Mouse (Mus musculus) kidney, embryonic 16.5 days (tissue): Measurements from ENCODE around the gene Ctsl. TPM values are rescaled to one million over a fixed set of nuclear protein-coding genes. Genes with fewer than 3 reads are reported as not detected.

Source experiments
- ATAC-seq: fragments of 200-750 bp; cut with Nextera tagmentation; 2 replicates; pipeline ENCODE4 v1.8.0; 2017; ENCODE audit warnings: moderate TSS enrichment; ENCODE audit not compliant: low FRiP score, low TSS enrichment
- H3K27ac ChIP-seq: fragments of 300-500 bp; sonication (generic); 2 replicates; pipeline ENCODE4 v1.5.1; 2014; ENCODE audit warnings: low read length
- H3K27me3 ChIP-seq: fragments of 300-500 bp; sonication (generic); 2 replicates; pipeline ENCODE4 v1.6.1; 2014; ENCODE audit warnings: low read length, control low read depth, mixed read lengths; ENCODE audit not compliant: insufficient read depth
- H3K36me3 ChIP-seq: fragments of 300-500 bp; sonication (generic); 2 replicates; pipeline ENCODE4 v1.6.1; 2014; ENCODE audit warnings: low read length, control low read depth, mixed read lengths; ENCODE audit not compliant: insufficient read depth
- H3K4me1 ChIP-seq: fragments of 300-500 bp; sonication (generic); 2 replicates; pipeline ENCODE4 v1.6.1; 2014; ENCODE audit warnings: low read length, control low read depth, mixed read lengths; ENCODE audit not compliant: insufficient read depth
- H3K4me2 ChIP-seq: fragments of 300-500 bp; sonication (generic); replicated peaks from 2 replicates; pipeline ENCODE4 v1.6.1; 2014; ENCODE audit warnings: low read depth, low read length
- H3K4me3 ChIP-seq: fragments of 300-500 bp; sonication (generic); 2 replicates; pipeline ENCODE4 v1.5.1; 2014; ENCODE audit warnings: mild to moderate bottlenecking, low read length
- H3K9ac ChIP-seq: fragments of 300-500 bp; sonication (generic); replicated peaks from 2 replicates; pipeline ENCODE4 v1.6.1; 2014; ENCODE audit warnings: low read length
- H3K9me3 ChIP-seq: fragments of 300-500 bp; sonication (generic); 2 replicates; pipeline ENCODE4 v1.6.1; 2016; ENCODE audit warnings: low read length, control low read depth
- WGBS: fragments of 180-500 bp; shearing (Covaris S2); extraction: QIAGEN DNeasy Blood & Tissue Kit; methylation state at CpG from one replicate; pipeline ENCODE4 v1.1.7; 2014; 5-methylcytosine and 5-hydroxymethylcytosine counted together
- polyA plus RNA-seq: library from polyadenylated mRNA; unstranded; fragments of >200 nt; fragmentation: Nextera tagmentation; extraction: Ambion mirVana; gene quantifications from 2 replicates; pipeline ENCODE4 v1.2.1, GENCODE M21; 2015

Gene Ctsl
- polyA plus RNA-seq, 1 experiment from 2014 or later, result 413 TPM

DNA sequence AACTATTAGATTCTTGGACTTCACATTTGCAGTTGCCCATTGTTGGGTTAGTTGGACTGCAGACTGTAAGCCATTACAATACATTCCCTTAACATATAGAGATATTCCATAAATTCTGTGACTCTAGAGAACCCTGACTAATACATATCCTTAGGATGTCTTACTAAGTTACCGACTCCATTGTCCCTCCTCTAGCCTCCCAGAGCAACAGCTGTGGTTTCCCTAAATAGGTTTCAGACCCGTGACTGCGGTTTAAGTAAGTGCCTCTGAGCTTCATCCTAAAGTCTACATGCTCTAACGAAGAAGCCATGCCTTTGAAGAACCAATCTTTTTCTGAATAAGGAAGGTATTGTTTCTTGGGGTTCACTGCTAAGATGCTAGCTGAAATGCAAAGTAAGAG lies 7.9 kb upstream of the Ctsl start:
- H3K4me3 ChIP-seq, result no peak overlapping the region
- H3K9ac ChIP-seq, result no peak overlapping the region
- H3K4me2 ChIP-seq, result no peak overlapping the region
- ATAC-seq, result no peak
- H3K27ac ChIP-seq, result no peak overlapping the region
- H3K9me3 ChIP-seq, result no peaks in the 10 kb centered on the region
- no peaks in the 10 kb centered on the region for H3K36me3 ChIP-seq
- H3K27me3 ChIP-seq, result no peaks in the 10 kb centered on the region
- 88% methylated on average over 4 of the region's 4 CpGs for WGBS
- H3K4me1 ChIP-seq, result no peaks in the 10 kb centered on the region

DNA sequence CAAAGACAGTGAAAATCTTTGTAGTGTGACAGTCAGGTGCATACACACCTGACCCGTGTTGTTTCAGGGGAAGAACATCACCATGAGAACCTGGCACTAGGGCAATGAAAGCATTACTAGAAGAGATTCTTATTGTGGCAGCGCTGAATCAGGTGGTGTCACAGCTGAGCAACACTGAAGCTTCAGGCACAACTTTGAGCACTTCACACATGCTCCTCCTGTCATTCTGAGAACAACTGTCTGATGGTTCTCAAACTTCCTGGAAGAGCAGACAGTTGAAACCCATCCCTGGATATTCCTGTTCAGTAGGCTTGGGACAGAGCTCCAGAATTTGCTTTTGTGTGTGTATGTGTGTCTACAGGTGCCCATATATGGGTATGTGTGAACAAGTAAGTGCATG lies 5.8 kb upstream of the Ctsl start:
- Histone ChIP-seq H3K4me1 (no peaks in the 10 kb centered on the region), H3K9ac (no peak overlapping the region), H3K4me3 (no peak overlapping the region), H3K27ac (no peak overlapping the region), H3K27me3 (no peaks in the 10 kb centered on the region), H3K36me3 (no peaks in the 10 kb centered on the region), H3K9me3 (no peaks in the 10 kb centered on the region), H3K4me2 (no peak overlapping the region)
- no peak for ATAC-seq
- 81% methylated on average over 2 of the region's 2 CpGs for WGBS

DNA sequence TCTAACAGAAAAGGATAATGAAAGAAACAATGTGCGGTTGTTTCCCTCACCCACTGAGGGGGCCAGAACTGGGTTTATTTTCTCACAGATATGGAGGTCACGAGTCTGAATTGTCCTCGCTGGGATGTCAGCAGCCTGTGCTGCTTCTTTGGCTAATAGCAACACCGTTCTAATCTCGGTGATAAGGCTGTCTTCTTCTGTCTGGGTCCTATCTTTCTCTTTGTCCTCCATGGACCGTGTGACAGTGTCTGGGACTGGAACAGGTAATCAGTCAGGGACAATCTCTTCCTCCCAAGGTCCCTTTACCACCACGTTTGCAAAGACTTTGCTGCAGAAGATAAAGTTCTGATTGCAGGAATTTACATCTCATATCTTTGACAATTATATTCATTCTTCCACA lies 4.5 kb upstream of the Ctsl start:
- Histone ChIP-seq H3K4me1 (no peaks in the 10 kb centered on the region), H3K36me3 (no peaks in the 10 kb centered on the region)
- no peak for ATAC-seq

DNA sequence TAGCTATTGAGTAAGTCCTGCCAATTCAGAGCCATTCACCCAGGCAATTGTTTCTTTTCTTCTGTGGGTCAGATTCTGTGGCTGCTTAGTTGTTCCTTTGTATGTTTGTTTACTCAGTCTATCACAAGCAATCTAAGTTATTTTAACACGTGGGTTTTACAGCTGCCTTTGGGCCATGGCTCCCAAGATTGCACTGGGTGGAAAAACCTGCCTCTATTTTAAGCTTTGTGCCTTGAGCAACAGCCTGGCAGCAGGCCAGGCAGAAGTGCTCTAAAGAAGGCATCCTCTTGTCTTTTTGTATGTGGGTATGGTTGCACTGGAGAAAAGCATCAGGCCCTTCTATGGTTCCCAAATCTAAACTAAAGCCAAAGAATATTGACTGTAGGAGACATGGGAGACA lies 3.0 kb upstream of the Ctsl start:
- WGBS, result 18% methylated on average over 1 of the region's 1 CpGs
- no peaks in the 10 kb centered on the region for H3K9me3 ChIP-seq

More for the DNA sequence above, 4.5 kb upstream of the Ctsl start:
- H3K9me3 ChIP-seq, result no peaks in the 10 kb centered on the region
- H3K4me2 ChIP-seq, result no peak overlapping the region
- H3K9ac ChIP-seq, result no peak overlapping the region
- H3K27me3 ChIP-seq, result no peaks in the 10 kb centered on the region
- 64% methylated on average over 7 of the region's 7 CpGs for WGBS
- H3K27ac ChIP-seq, result no peak overlapping the region
- H3K4me3 ChIP-seq, result no peak overlapping the region

DNA sequence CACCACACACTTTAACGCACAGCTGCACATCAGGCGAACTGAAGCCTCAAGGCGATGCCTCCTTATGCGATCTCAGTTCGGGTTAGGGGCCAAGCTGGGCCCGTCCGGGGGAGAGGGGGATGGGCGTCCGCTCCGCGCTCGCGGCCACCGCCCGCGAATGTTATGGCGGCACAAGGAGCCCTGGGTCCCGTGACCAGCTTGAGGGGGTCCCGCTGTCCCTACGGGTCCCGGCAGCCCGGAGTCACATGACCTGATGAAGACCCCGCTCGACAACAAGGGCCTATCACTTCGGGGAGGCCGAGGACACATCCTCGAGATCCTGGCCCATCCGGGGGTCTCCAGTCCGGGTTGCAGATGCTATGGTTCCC lies 901 bp downstream of the Ctsl start:
- peak overlapping the region; percentile 88 for H3K4me2 ChIP-seq
- H3K9ac ChIP-seq, result peak overlapping the region; percentile 89
- H3K27me3 ChIP-seq, result no peaks in the 10 kb centered on the region
- H3K27ac ChIP-seq, result peak overlapping the region; percentile 63
- 0% methylated on average over 29 of the region's 29 CpGs for WGBS
- H3K4me1 ChIP-seq, result peaks cover 9% of the 10 kb centered on the region
- ATAC-seq, result peak; percentile 75
- peak overlapping the region; percentile 74 for H3K4me3 ChIP-seq
- H3K9me3 ChIP-seq, result no peaks in the 10 kb centered on the region
- H3K36me3 ChIP-seq, result peaks cover 24% of the 10 kb centered on the region

More for the DNA sequence above, 3.0 kb upstream of the Ctsl start:
- Histone ChIP-seq H3K4me2 (no peak overlapping the region), H3K27ac (no peak overlapping the region), H3K36me3 (no peaks in the 10 kb centered on the region), H3K4me1 (peaks cover 6% of the 10 kb centered on the region), H3K4me3 (no peak overlapping the region), H3K27me3 (no peaks in the 10 kb centered on the region), H3K9ac (no peak overlapping the region)
- ATAC-seq, result no peak

DNA sequence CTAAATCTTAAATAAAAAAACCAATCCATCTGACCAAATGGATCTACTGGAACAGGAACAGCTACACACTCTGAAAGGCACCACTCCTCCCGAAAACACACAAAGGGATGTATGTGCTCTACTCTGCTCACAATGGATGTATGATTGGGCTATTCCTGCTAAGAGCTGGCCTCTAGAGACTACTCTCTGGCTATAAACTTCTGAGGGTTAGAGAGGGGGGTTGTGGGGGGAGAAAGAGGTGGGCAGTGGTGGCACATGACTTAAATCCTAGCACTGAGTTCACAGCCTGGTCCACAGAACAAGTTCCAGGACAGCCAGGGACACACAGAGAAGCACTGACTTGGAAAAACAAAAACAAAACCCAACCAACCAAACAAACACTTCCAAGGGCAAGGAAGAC lies 2.1 kb downstream of the Ctsl start:
- no peak for ATAC-seq
- Histone ChIP-seq H3K4me1 (peaks cover 9% of the 10 kb centered on the region), H3K27me3 (no peaks in the 10 kb centered on the region), H3K9me3 (no peaks in the 10 kb centered on the region), H3K4me2 (peak overlapping the region; percentile 88), H3K4me3 (peak overlapping the region; percentile 74), H3K36me3 (peaks cover 33% of the 10 kb centered on the region), H3K27ac (no peak overlapping the region), H3K9ac (peak overlapping the region; percentile 7; the same call in 1 of the 2 replicates)
- 89% methylated on average over 1 of the region's 1 CpGs for WGBS

DNA sequence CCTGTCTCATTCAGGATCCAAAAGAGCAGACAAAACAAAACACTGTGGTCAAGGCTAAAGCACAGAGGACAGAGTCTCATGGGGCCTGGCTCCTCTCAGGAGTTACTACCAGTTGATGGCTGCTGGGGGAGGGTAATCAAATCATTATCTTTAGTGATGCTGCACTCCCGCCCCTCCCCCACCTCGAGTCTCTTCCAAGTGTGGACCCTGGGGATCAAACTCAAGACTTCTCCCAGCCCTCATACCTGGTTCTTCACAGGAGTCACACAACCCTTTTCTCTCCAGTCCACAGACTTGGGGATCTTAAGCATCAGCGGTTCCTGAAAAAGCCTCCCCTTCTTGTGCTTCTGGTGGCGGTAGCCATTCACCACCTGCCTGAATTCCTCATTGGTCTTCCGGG lies 3.1 kb downstream of the Ctsl start:
- no peak overlapping the region for H3K9ac ChIP-seq
- peaks cover 9% of the 10 kb centered on the region for H3K4me1 ChIP-seq
- H3K36me3 ChIP-seq, result peaks cover 41% of the 10 kb centered on the region
- 88% methylated on average over 5 of the region's 5 CpGs for WGBS
- ATAC-seq, result no peak
- H3K9me3 ChIP-seq, result no peaks in the 10 kb centered on the region
- no peak overlapping the region for H3K4me3 ChIP-seq
- H3K27ac ChIP-seq, result no peak overlapping the region
- no peak overlapping the region for H3K4me2 ChIP-seq
- no peaks in the 10 kb centered on the region for H3K27me3 ChIP-seq

DNA sequence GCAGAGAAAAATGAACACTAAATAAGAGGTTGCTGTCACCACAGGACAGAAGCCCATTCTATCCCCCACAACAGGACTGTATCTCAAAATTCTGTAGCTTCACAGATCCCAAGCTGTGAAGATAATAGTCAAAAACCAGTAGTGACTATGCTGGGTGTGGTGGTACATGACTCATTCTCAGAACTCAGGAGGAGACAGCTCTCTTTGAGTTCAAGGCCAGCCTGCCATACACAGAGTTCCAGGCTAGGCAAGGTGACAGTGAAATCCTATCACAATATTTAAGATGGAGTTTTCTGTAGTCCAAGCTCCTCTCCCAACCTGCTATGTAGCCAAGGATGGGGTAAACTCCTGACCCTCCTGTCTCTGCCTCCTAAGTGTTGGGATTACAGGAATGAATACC lies 5.4 kb downstream of the Ctsl start:
- H3K27me3 ChIP-seq, result no peaks in the 10 kb centered on the region
- no peak overlapping the region for H3K4me2 ChIP-seq
- no peak overlapping the region for H3K4me3 ChIP-seq
- no peak overlapping the region for H3K9ac ChIP-seq
- H3K27ac ChIP-seq, result no peak overlapping the region
- H3K4me1 ChIP-seq, result peaks cover 9% of the 10 kb centered on the region
- H3K9me3 ChIP-seq, result no peaks in the 10 kb centered on the region
- peaks cover 43% of the 10 kb centered on the region for H3K36me3 ChIP-seq
- no peak for ATAC-seq

DNA sequence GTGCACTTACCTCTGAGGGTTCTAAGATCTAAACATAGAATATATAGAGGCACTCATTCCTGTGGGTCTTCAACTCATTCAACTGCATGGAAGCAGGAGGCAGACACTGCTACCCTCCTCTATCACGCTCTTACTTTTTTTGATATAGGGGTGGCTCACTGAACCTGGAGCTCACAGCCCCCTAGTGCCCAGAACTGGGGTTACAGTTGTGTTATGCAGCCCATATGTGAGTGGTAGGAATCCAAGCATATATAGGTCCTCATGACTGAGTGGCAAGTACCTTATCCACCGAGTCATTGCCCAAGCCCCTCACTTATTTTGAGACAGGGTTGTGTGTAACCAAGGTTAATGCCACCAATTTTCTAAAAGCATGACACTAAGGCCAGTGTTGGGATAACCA lies 6.4 kb downstream of the Ctsl start:
- no peaks in the 10 kb centered on the region for H3K9me3 ChIP-seq
- no peak overlapping the region for H3K4me2 ChIP-seq
- WGBS, result 94% methylated on average over 2 of the region's 2 CpGs
- no peaks in the 10 kb centered on the region for H3K27me3 ChIP-seq
- H3K4me1 ChIP-seq, result peaks cover 8% of the 10 kb centered on the region
- no peak overlapping the region for H3K4me3 ChIP-seq
- no peak for ATAC-seq
- H3K36me3 ChIP-seq, result peaks cover 43% of the 10 kb centered on the region
- no peak overlapping the region for H3K27ac ChIP-seq
- no peak overlapping the region for H3K9ac ChIP-seq

DNA sequence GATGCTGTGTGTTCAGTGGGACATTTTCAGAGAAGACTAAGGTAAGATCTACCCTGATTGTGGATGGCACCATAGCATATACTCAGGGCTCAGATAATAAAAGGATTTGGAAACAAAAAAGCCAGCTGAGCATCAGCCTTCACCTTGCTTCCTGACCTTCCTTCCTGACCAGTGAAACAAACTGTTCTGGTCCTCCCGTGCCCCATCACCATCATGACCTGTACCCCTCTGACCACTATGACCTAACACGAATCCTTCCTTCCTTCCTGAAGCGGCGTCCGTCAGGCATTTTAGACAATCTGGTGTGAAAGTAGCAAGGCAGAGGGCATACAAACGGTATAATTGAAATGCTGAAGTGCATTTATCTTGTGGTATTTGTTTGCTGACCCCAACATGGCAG lies 8.6 kb downstream of the Ctsl start:
- 79% methylated on average over 6 of the region's 6 CpGs for WGBS
- Histone ChIP-seq H3K4me1 (no peaks in the 10 kb centered on the region), H3K27ac (no peak overlapping the region), H3K36me3 (peaks cover 33% of the 10 kb centered on the region), H3K27me3 (no peaks in the 10 kb centered on the region), H3K9ac (no peak overlapping the region), H3K9me3 (no peaks in the 10 kb centered on the region), H3K4me2 (no peak overlapping the region), H3K4me3 (no peak overlapping the region)
- ATAC-seq, result no peak

DNA sequence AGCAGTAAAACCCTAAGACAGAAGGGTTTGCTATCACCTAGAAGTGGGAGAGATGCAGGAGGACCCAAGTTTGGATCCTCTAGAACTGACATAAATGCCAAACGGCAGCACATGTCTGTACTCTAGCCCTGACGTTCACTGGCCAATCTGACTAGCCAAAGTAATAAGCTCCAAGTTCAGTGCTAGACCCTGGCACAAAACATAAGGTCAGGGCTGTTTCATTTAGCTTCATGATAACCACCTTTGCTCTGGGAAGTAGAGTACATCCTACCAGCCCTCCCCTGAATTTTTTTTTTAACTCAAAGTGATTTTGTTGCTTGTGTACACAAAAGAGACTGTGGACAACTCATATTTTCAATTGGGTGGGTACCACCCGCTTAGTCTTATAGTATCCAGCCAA lies 9.7 kb downstream of the Ctsl start:
- ATAC-seq, result no peak
- Histone ChIP-seq H3K9me3 (no peaks in the 10 kb centered on the region), H3K4me2 (no peak overlapping the region), H3K36me3 (peaks cover 24% of the 10 kb centered on the region), H3K27me3 (no peaks in the 10 kb centered on the region), H3K27ac (no peak overlapping the region), H3K9ac (no peak overlapping the region), H3K4me1 (no peaks in the 10 kb centered on the region), H3K4me3 (no peak overlapping the region)
- WGBS, result 94% methylated on average over 3 of the region's 3 CpGs
